Mouse (Mus musculus) ES-Bruce4 (cell line): ENCODE data around the gene Gm44805. TPM values are rescaled to one million over a fixed set of nuclear protein-coding genes. Genes with fewer than 3 reads are reported as not detected.

Experiments
- H3K27ac ChIP-seq: 2 replicates; pipeline ENCODE4 v1.5.1; 2012; ENCODE audit warnings: low read length, inconsistent platforms; ENCODE audit not compliant: insufficient read depth
- H3K27me3 ChIP-seq: 2 replicates; pipeline ENCODE4 v1.6.1; 2012; ENCODE audit warnings: mild to moderate bottlenecking, low read length, inconsistent platforms; ENCODE audit not compliant: control insufficient read depth, poor library complexity, insufficient read depth, severe bottlenecking
- H3K36me3 ChIP-seq: 2 replicates; pipeline ENCODE4 v1.6.1; 2012; ENCODE audit warnings: inconsistent platforms, mild to moderate bottlenecking, low read length, moderate library complexity; ENCODE audit not compliant: control insufficient read depth, poor library complexity, insufficient read depth, severe bottlenecking
- H3K4me1 ChIP-seq: one replicate; pipeline ENCODE4 v1.8.1; 2011; ENCODE audit warnings: low read length; ENCODE audit not compliant: control insufficient read depth, insufficient read depth
- H3K4me3 ChIP-seq: 2 replicates; pipeline ENCODE4 v1.5.1; 2011; ENCODE audit warnings: low read depth, mild to moderate bottlenecking, low read length
- H3K9ac ChIP-seq: 2 replicates; pipeline ENCODE4 v1.6.1; 2012; ENCODE audit warnings: low read depth, mild to moderate bottlenecking, inconsistent platforms; ENCODE audit not compliant: poor library complexity, severe bottlenecking
- H3K9me3 ChIP-seq: replicated peaks from 2 replicates; pipeline ENCODE4 v1.6.1; 2012; ENCODE audit warnings: mild to moderate bottlenecking, low read length, inconsistent platforms; ENCODE audit not compliant: control insufficient read depth, poor library complexity, insufficient read depth, severe bottlenecking
- CTCF ChIP-seq: IDR thresholded peaks from one replicate; pipeline ENCODE4 v1.8.1; 2011; ENCODE audit warnings: low read depth, low read length
- EP300 ChIP-seq: IDR thresholded peaks from 2 replicates; pipeline ENCODE4 v1.6.1; 2011; ENCODE audit warnings: low read depth, low read length; ENCODE audit not compliant: insufficient read depth
- POLR2A ChIP-seq: IDR thresholded peaks from one replicate; pipeline ENCODE4 v1.8.1; 2011; ENCODE audit warnings: low read length; ENCODE audit not compliant: insufficient read depth
- polyA plus RNA-seq: library from polyadenylated mRNA; stranded (reverse); fragments of >200 nt; gene quantifications from 2 replicates; pipeline ENCODE4 v1.2.4, GENCODE M21; 2011; ENCODE audit warnings: low read depth; ENCODE audit not compliant: missing spikeins, insufficient read depth, insufficient read length

Gene Gm44805
- polyA plus RNA-seq, 1 experiment = not detected

DNA sequence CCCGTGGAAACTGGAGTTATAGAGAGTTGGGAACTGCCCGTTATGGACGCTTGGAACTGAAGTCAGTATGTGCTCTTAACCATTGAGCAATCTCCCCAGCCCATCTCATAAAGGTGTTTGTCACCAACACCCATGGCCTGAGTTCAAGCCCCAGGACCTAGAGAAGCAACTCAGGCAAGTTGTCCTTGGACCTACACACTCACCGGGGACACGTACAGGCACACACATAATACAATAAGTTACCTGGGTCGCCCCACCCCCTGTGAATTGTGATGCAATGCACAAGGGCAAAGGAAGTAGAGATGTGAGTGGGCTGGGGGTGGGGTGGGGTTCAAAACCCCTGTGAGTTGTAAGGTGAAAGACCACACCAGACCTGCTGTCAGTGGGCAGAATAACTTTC is 5.3 kb upstream of the Gm44805 start:
- peak overlapping the region; percentile 15; the same call in 1 of the 2 replicates for H3K9ac ChIP-seq
- H3K4me1 ChIP-seq = peaks cover 10% of the 10 kb centered on the region
- no peak overlapping the region for H3K4me3 ChIP-seq
- no peaks in the 10 kb centered on the region for H3K9me3 ChIP-seq
- peak overlapping the region; percentile 99 for H3K27ac ChIP-seq
- peak; percentile 95 for TF ChIP-seq EP300
- TF ChIP-seq POLR2A = peak; percentile 17
- TF ChIP-seq CTCF = no peak
- no peaks in the 10 kb centered on the region for H3K27me3 ChIP-seq
- H3K36me3 ChIP-seq = no peaks in the 10 kb centered on the region

GRCm38 (mm10) chr7:19685374-19685773 is 4.2 kb upstream of the Gm44805 start:
- Histone ChIP-seq H3K36me3 (no peaks in the 10 kb centered on the region), H3K9ac (0 out of 2 replicates have a peak overlapping the region, but pooled peaks have one; percentile 8), H3K27me3 (no peaks in the 10 kb centered on the region), H3K4me3 (no peak overlapping the region), H3K4me1 (peaks cover 10% of the 10 kb centered on the region), H3K27ac (peak overlapping the region; percentile 99), H3K9me3 (no peaks in the 10 kb centered on the region)
- TF ChIP-seq EP300 = peak; percentile 80
- no peak for TF ChIP-seq CTCF

- Histone ChIP-seq H3K4me3 (no peak overlapping the region), H3K27me3 (no peaks in the 10 kb centered on the region), H3K27ac (peak overlapping the region; percentile 21), H3K9ac (no peak overlapping the region), H3K36me3 (no peaks in the 10 kb centered on the region), H3K9me3 (no peaks in the 10 kb centered on the region), H3K4me1 (peaks cover 9% of the 10 kb centered on the region)
- TF ChIP-seq POLR2A (no peak), EP300 (no peak), CTCF (no peak)
Measured at GRCm38 (mm10) chr7:19683771-19684201, 2.6 kb upstream of the Gm44805 start.

DNA sequence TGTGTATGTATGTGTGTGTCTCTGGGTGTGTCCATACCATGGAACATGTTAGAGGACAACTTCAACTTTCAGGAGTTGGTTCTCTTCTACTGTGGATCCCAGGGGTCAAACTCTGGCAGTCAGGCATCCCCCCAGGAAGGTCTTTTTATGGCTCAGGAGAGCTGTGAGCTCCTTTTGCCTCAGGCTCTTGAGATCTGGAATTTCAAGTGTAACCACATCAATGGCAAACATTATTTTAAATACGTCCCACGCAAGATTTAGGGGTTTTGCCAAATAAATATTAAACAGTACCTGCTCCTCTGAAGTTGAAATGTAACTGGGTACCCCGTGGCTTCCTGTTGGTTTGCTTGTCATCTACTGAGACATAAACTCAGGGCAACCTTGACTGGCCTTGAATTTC is 1.8 kb upstream of the Gm44805 start:
- peak overlapping the region; percentile 37; the same call in 1 of the 2 replicates for H3K27ac ChIP-seq
- H3K36me3 ChIP-seq = no peaks in the 10 kb centered on the region
- H3K9ac ChIP-seq = no peak overlapping the region
- H3K9me3 ChIP-seq = no peaks in the 10 kb centered on the region
- H3K4me3 ChIP-seq = no peak overlapping the region
- H3K4me1 ChIP-seq = peaks cover 9% of the 10 kb centered on the region
- TF ChIP-seq EP300 = no peak
- no peak for TF ChIP-seq CTCF
- no peak for TF ChIP-seq POLR2A
- H3K27me3 ChIP-seq = no peaks in the 10 kb centered on the region

DNA sequence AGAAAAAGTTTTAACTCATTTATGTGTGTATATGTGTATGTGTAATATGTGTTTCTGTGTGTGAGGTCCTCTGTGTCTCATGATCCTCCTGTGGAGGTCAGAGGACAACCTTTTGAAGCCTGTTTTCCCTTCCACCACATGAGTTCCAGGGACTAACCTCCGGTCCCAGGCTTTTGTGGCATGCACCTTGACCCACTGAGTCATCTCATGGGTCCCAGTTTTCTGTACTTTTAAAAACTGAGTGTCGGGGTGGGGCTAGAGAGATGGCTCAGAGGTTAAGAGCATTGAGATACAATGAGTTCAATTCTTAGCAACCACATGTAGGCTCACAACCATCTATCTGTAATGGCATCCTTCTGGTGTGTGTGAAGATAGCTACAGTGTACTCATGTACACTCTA is 521 bp downstream of the Gm44805 start:
- Histone ChIP-seq H3K27me3 (no peaks in the 10 kb centered on the region), H3K4me1 (peaks cover 9% of the 10 kb centered on the region), H3K9me3 (no peaks in the 10 kb centered on the region), H3K27ac (no peak overlapping the region), H3K36me3 (no peaks in the 10 kb centered on the region), H3K4me3 (no peak overlapping the region), H3K9ac (no peak overlapping the region)
- TF ChIP-seq POLR2A = no peak
- no peak for TF ChIP-seq CTCF
- no peak for TF ChIP-seq EP300

GRCm38 (mm10) chr7:19678901-19679300 is 2.3 kb downstream of the Gm44805 start:
- H3K9ac ChIP-seq = no peak overlapping the region
- H3K27ac ChIP-seq = no peak overlapping the region
- no peak overlapping the region for H3K4me3 ChIP-seq
- H3K27me3 ChIP-seq = no peaks in the 10 kb centered on the region
- H3K9me3 ChIP-seq = no peaks in the 10 kb centered on the region
- no peaks in the 10 kb centered on the region for H3K36me3 ChIP-seq
- no peak for TF ChIP-seq POLR2A
- TF ChIP-seq EP300 = no peak
- no peak for TF ChIP-seq CTCF
- H3K4me1 ChIP-seq = peaks cover 5% of the 10 kb centered on the region
